ENCODE assay signal across 9 mouse cellular contexts in the genomic region with DNA sequence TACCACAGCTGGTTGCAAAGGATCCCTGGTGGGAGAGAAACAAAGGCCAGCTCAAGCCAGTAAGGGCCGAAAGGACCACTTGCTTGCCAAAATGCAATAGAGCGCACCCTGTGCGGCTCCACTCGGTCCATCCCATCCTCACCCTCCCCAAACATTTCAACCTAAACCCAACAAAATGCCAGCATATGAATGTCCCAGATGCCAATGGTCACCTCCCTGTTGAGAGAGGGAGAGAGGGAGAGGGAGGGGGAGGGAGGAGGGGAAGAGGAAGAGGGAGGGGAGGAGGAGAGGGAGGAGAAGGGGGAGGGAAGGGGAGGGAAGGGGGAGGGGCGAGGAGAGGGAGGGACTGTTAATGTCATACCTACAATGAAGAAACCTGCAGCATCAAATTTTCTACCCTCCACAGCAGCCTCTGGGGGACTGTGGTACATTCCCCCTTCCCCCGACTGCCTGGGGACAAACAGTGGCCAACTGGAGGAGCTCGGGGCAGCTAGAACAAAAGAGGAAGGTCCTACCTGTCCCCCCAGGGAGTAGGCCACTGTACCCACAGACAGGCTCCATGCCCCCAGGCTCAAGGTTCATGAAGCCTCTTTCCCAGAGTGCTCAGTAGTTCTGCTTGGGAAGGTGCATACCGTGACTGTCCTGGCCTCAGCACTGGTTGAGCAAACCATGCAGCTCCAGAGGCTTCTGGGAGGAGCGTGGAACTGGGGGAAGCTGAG. TPM values are rescaled to one million over a fixed set of nuclear protein-coding genes. Genes with fewer than 3 reads are reported as not detected.
DNase-seq lines count a peak whose midpoint lies in the region; ATAC-seq and TF ChIP-seq lines count a peak whose summit lies in the region.
"Had no signal": no experiment of that assay in that cellular context is flagged by ENCODE, and none has a peak within 500 bp of the region (broad histone marks: within the 10 kb centered on the region; RNA-seq: fewer than 3 reads in every experiment).

No protein-coding gene starts in this region.

- peak overlapping the region; percentile 62; the same call in 1 of the 2 replicates for H3K27ac ChIP-seq in hindbrain, embryonic 13.5 days
- no peak overlapping the region for H3K27ac ChIP-seq in hindbrain, embryonic 11.5 days (ENCODE audit: low read depth, low read length)
- peak overlapping the region; percentile 56; the same call in 1 of the 2 replicates for H3K27ac ChIP-seq in ES-E14 (ENCODE audit: insufficient read depth, low read depth, low read length, poor library complexity, severe bottlenecking)
- 0 out of 2 replicates have a peak overlapping the region, but pooled peaks have one; percentile 21 for H3K27ac ChIP-seq in forebrain, postnatal 0 days (ENCODE audit: low read depth, low read length)
- H3K27ac ChIP-seq in liver, embryonic 14.5 days: no peak overlapping the region

- H3K9me3 ChIP-seq in hindbrain, embryonic 13.5 days: no peaks in the 10 kb centered on the region
- H3K9me3 ChIP-seq in hindbrain, embryonic 11.5 days (ENCODE audit: control insufficient read depth, low read length): no peaks in the 10 kb centered on the region
- H3K9me3 ChIP-seq in ES-E14 (ENCODE audit: control insufficient read depth, insufficient read depth, low read depth, low read length): no peaks in the 10 kb centered on the region
- H3K9me3 ChIP-seq in forebrain, postnatal 0 days (ENCODE audit: low read length): no peaks in the 10 kb centered on the region
- H3K9me3 ChIP-seq in liver, embryonic 14.5 days (ENCODE audit: control insufficient read depth, low read length): no peaks in the 10 kb centered on the region

- no peak for TF ChIP-seq EP300 in liver, embryonic 14.5 days (IDR thresholded peaks at IDR 0.05; ENCODE audit: low read depth)

- H3K27me3 ChIP-seq in hindbrain, embryonic 13.5 days: no peaks in the 10 kb centered on the region
- H3K27me3 ChIP-seq in hindbrain, embryonic 11.5 days (ENCODE audit: control insufficient read depth, insufficient read depth, low read length): no peaks in the 10 kb centered on the region
- no peaks in the 10 kb centered on the region for H3K27me3 ChIP-seq in forebrain, postnatal 0 days (ENCODE audit: insufficient read depth, low read length)
- H3K27me3 ChIP-seq in liver, embryonic 14.5 days (ENCODE audit: control insufficient read depth, insufficient read depth, low read length): no peaks in the 10 kb centered on the region
- H3K27me3 ChIP-seq: Patski had no signal

- no peak overlapping the region for H3K9ac ChIP-seq in hindbrain, embryonic 13.5 days
- H3K9ac ChIP-seq in hindbrain, embryonic 11.5 days (ENCODE audit: low read depth, low read length): no peak overlapping the region
- no peak overlapping the region; the same call in 1 of the 2 replicates for H3K9ac ChIP-seq in ES-E14 (ENCODE audit: insufficient read depth, low read depth, low read length, poor library complexity, severe bottlenecking)
- no peak overlapping the region for H3K9ac ChIP-seq in forebrain, postnatal 0 days
- no peak overlapping the region for H3K9ac ChIP-seq in liver, embryonic 14.5 days (replicated peaks)

- no peak for DNase-seq in hindbrain, embryonic 11.5 days (ENCODE audit: low spot score)
- no peak for DNase-seq in ES-E14 (ENCODE audit: low read depth, low spot score)
- DNase-seq in forebrain, postnatal 0 days: no peak
- no peak for DNase-seq in liver, embryonic 14.5 days (ENCODE audit: low read depth in 3 of 3, low spot score in 3 of 3)
- DNase-seq in cerebellum, adult 9-11 months: no peak
- DNase-seq in gastrocnemius, postnatal 25 days: no peak
- no peak for DNase-seq in layer of hippocampus, adult 11-12 months (ENCODE audit: low spot score)

- peaks cover 43% of the 10 kb centered on the region for H3K4me1 ChIP-seq in hindbrain, embryonic 13.5 days (replicated peaks)
- no peaks in the 10 kb centered on the region; the same call in 1 of the 2 replicates for H3K4me1 ChIP-seq in hindbrain, embryonic 11.5 days (replicated peaks; ENCODE audit: control insufficient read depth, insufficient read depth, low read length)
- peaks cover 3 to 37% of the 10 kb centered on the region in 2 experiments; a peak in 3 of 4 replicates for H3K4me1 ChIP-seq in ES-E14 (ENCODE audit: control insufficient read depth in 2 of 2, insufficient read depth in 2 of 2, low read length in 2 of 2, poor library complexity in 1 of 2)
- no peaks in the 10 kb centered on the region for H3K4me1 ChIP-seq in forebrain, postnatal 0 days (ENCODE audit: insufficient read depth)
- H3K4me1 ChIP-seq in liver, embryonic 14.5 days (replicated peaks; ENCODE audit: control insufficient read depth in 2 of 2, insufficient read depth in 2 of 2, low read length in 1 of 2): peaks cover 0 to 5% of the 10 kb centered on the region in 2 experiments; a peak in 3 of 4 replicates

- H3K36me3 ChIP-seq in hindbrain, embryonic 13.5 days: no peaks in the 10 kb centered on the region
- H3K36me3 ChIP-seq in hindbrain, embryonic 11.5 days (ENCODE audit: control insufficient read depth, insufficient read depth, low read length): no peaks in the 10 kb centered on the region
- H3K36me3 ChIP-seq in ES-E14 (ENCODE audit: control insufficient read depth, insufficient read depth, low read length, poor library complexity, severe bottlenecking): no peaks in the 10 kb centered on the region
- H3K36me3 ChIP-seq in forebrain, postnatal 0 days (ENCODE audit: insufficient read depth): no peaks in the 10 kb centered on the region
- H3K36me3 ChIP-seq in liver, embryonic 14.5 days (replicated peaks; ENCODE audit: control insufficient read depth, insufficient read depth, low read depth): no peaks in the 10 kb centered on the region

- TF ChIP-seq CTCF in forebrain, postnatal 0 days (IDR thresholded peaks at IDR 0.05; ENCODE audit: low read depth): no peak
- TF ChIP-seq CTCF in liver, embryonic 14.5 days (IDR thresholded peaks at IDR 0.05; ENCODE audit: low read depth): no peak

- 0 out of 2 replicates have a peak overlapping the region, but pooled peaks have one; percentile 2 for H3K4me2 ChIP-seq in hindbrain, embryonic 13.5 days
- H3K4me2 ChIP-seq in hindbrain, embryonic 11.5 days (replicated peaks; ENCODE audit: low read depth, low read length): no peak overlapping the region
- H3K4me2 ChIP-seq in forebrain, postnatal 0 days (ENCODE audit: low read depth): no peak overlapping the region
- no peak overlapping the region for H3K4me2 ChIP-seq in liver, embryonic 14.5 days (ENCODE audit: low read depth)

- WGBS in hindbrain, embryonic 13.5 days: 42% methylated on average over 9 of the region's 9 CpGs
- WGBS in hindbrain, embryonic 11.5 days: 45% methylated on average over 9 of the region's 9 CpGs
- WGBS in forebrain, postnatal 0 days: 38% methylated on average over 9 of the region's 9 CpGs
- WGBS in liver, embryonic 14.5 days (ENCODE audit: insufficient replicate concordance): 67% methylated on average over 9 of the region's 9 CpGs

- H3K4me3 ChIP-seq in hindbrain, embryonic 13.5 days: no peak overlapping the region
- H3K4me3 ChIP-seq in hindbrain, embryonic 11.5 days (ENCODE audit: low read depth, low read length): no peak overlapping the region
- no peak overlapping the region for H3K4me3 ChIP-seq in ES-E14 (ENCODE audit: insufficient read depth in 1 of 2, low read depth in 1 of 2, low read length in 2 of 2, poor library complexity in 1 of 2, severe bottlenecking in 1 of 2)
- H3K4me3 ChIP-seq in forebrain, postnatal 0 days (ENCODE audit: low read depth, low read length): no peak overlapping the region
- H3K4me3 ChIP-seq in liver, embryonic 14.5 days (ENCODE audit: insufficient read depth in 1 of 2, low read depth in 2 of 2, low read length in 2 of 2): no peak overlapping the region

- no peak; the same call in 1 of the 2 replicates for ATAC-seq in hindbrain, embryonic 13.5 days (ENCODE audit: low FRiP score)
- no peak for ATAC-seq in hindbrain, embryonic 11.5 days (ENCODE audit: low FRiP score)
- peak; percentile 21 for ATAC-seq in forebrain, postnatal 0 days
- ATAC-seq in liver, embryonic 14.5 days (ENCODE audit: insufficient read depth): peak; percentile 5; the same call in 1 of the 2 replicates
- ATAC-seq: Patski had no signal

- in situ Hi-C loops in ES-E14 (cut with MboI; ENCODE audit: low sequenced_read_pairs in 2 of 2, unreplicated experiment in 2 of 2): no loop called here

RNA-seq across cellular contexts. Expression of a gene that starts 11.7 kb away (rescaled TPM):
- 0.65 and 1.2 TPM in 2 replicates for polyA plus RNA-seq in hindbrain, embryonic 13.5 days (2015; fragmentation: Nextera tagmentation; extraction: Ambion mirVana)
- polyA plus RNA-seq in hindbrain, embryonic 11.5 days (2014; fragmentation: Nextera tagmentation; extraction: Ambion mirVana): 5.8 and 8.3 TPM in 2 replicates
- 2.4 and 4.3 TPM in 2 replicates for total RNA-seq in ES-E14 (2012; rRNA removed)
- 1.4 TPM in 1 of 2 replicates, not detected in the other for total RNA-seq in forebrain, postnatal 0 days (2014; rRNA removed)
- 0.53 and 0.56 TPM in 2 replicates for polyA plus RNA-seq in forebrain, postnatal 0 days (2015; fragmentation: Nextera tagmentation; extraction: Ambion mirVana)
- polyA plus RNA-seq in liver, embryonic 14.5 days (2012; rRNA removed): 40.7 and 47.7 TPM in 2 replicates
- 78.4 and 87.9 TPM in 2 replicates for polyA plus RNA-seq in liver, embryonic 14.5 days (2014; fragmentation: Nextera tagmentation; extraction: Ambion mirVana)
- under 1 TPM; 0.23 to 0.27 TPM for total RNA-seq in gastrocnemius, postnatal 25 days (2021)

RNA-seq across cellular contexts. Expression of a gene that starts 36.0 kb away (rescaled TPM):
- polyA plus RNA-seq in hindbrain, embryonic 13.5 days (2015; fragmentation: Nextera tagmentation; extraction: Ambion mirVana): 322 and 332 TPM in 2 replicates
- 263 and 264 TPM in 2 replicates for polyA plus RNA-seq in hindbrain, embryonic 11.5 days (2014; fragmentation: Nextera tagmentation; extraction: Ambion mirVana)
- total RNA-seq in ES-E14 (2012; rRNA removed): 403 and 951 TPM in 2 replicates
- total RNA-seq in forebrain, postnatal 0 days (2014; rRNA removed): 349 and 423 TPM in 2 replicates
- polyA plus RNA-seq in forebrain, postnatal 0 days (2015; fragmentation: Nextera tagmentation; extraction: Ambion mirVana): 470 and 473 TPM in 2 replicates
- 48.0 and 56.2 TPM in 2 replicates for polyA plus RNA-seq in liver, embryonic 14.5 days (2012; rRNA removed)
- polyA plus RNA-seq in liver, embryonic 14.5 days (2014; fragmentation: Nextera tagmentation; extraction: Ambion mirVana): 120 and 129 TPM in 2 replicates
- 100 to 1,000 TPM; 118 to 130 TPM for total RNA-seq in gastrocnemius, postnatal 25 days (2021)

RNA-seq across cellular contexts. Expression of a gene that starts 47.5 kb away (rescaled TPM):
- 0.44 and 0.48 TPM in 2 replicates for polyA plus RNA-seq in hindbrain, embryonic 13.5 days (2015; fragmentation: Nextera tagmentation; extraction: Ambion mirVana)
- 0.27 and 0.34 TPM in 2 replicates for polyA plus RNA-seq in hindbrain, embryonic 11.5 days (2014; fragmentation: Nextera tagmentation; extraction: Ambion mirVana)
- total RNA-seq in ES-E14 (2012; rRNA removed): 5.4 and 7.5 TPM in 2 replicates
- 0.54 TPM in 1 of 2 replicates, not detected in the other for total RNA-seq in forebrain, postnatal 0 days (2014; rRNA removed)
- 0.44 and 0.52 TPM in 2 replicates for polyA plus RNA-seq in forebrain, postnatal 0 days (2015; fragmentation: Nextera tagmentation; extraction: Ambion mirVana)
- polyA plus RNA-seq in liver, embryonic 14.5 days (2012; rRNA removed): 0.30 and 0.44 TPM in 2 replicates
- 0.19 and 0.36 TPM in 2 replicates for polyA plus RNA-seq in liver, embryonic 14.5 days (2014; fragmentation: Nextera tagmentation; extraction: Ambion mirVana)
- total RNA-seq in gastrocnemius, postnatal 25 days (2021): not detected

RNA-seq across cellular contexts. Expression of a gene that starts 52.5 kb away (rescaled TPM):
- 90.8 and 99.3 TPM in 2 replicates for polyA plus RNA-seq in hindbrain, embryonic 13.5 days (2015; fragmentation: Nextera tagmentation; extraction: Ambion mirVana)
- 59.0 and 63.8 TPM in 2 replicates for polyA plus RNA-seq in hindbrain, embryonic 11.5 days (2014; fragmentation: Nextera tagmentation; extraction: Ambion mirVana)
- total RNA-seq in ES-E14 (2012; rRNA removed): 51.0 and 64.3 TPM in 2 replicates
- total RNA-seq in forebrain, postnatal 0 days (2014; rRNA removed): 71.5 and 86.5 TPM in 2 replicates
- polyA plus RNA-seq in forebrain, postnatal 0 days (2015; fragmentation: Nextera tagmentation; extraction: Ambion mirVana): 91.8 and 101 TPM in 2 replicates
- 38.5 and 48.3 TPM in 2 replicates for polyA plus RNA-seq in liver, embryonic 14.5 days (2012; rRNA removed)
- polyA plus RNA-seq in liver, embryonic 14.5 days (2014; fragmentation: Nextera tagmentation; extraction: Ambion mirVana): 26.9 and 27.8 TPM in 2 replicates
- 1 to 10 TPM; 7.4 to 8.6 TPM for total RNA-seq in gastrocnemius, postnatal 25 days (2021)

Comparison
In these comparisons a context has a peak if more than half of its experiments do, and no peak if none do; other contexts are left out.
1. H3K27ac ChIP-seq: peak in hindbrain, embryonic 13.5 days (single experiment), ES-E14 (single experiment) and forebrain, postnatal 0 days (single experiment); none in hindbrain, embryonic 11.5 days (single experiment) and liver, embryonic 14.5 days (single experiment).
2. ATAC-seq: peak in forebrain, postnatal 0 days (single experiment) and liver, embryonic 14.5 days (single experiment); none in hindbrain, embryonic 13.5 days (single experiment) and hindbrain, embryonic 11.5 days (single experiment).